Mouse (Mus musculus): ENCODE measurements around the gene Tor4a.

DNA sequence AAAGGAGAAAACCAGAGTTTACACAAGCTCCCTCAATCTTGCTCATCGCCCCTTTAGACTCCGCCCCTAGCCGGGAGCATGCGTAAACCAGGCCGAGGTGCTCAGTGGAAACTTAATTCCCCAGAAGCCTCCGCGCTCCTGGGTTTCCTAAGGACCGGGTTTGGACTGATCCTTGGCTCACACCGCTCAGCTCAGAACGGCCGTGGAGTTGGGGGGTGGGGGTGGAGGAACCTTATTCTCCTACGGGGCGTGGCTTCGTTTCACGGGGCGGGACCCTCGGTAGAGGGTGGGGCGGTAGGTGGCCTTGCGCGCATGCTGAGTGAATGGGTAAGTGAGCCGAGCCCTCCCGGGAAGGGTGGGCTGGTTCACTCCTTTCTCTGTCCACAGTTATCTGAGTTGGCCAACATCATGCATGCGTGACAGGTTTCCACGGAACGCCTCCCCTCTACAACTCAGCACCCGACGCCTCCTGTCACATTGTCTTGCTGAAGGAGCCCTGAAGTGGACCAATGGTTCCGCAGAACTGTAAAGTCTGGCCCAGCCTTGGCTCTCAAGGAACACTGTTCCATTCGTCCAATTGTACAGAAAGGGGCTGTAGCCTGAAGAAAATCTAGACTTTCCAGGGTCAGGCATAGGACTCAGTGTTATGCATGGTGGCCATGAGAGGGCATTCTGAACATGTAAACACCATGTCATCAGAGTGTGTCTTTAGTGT lies 44.2 kb upstream of the Tor4a start:
- TF ChIP-seq CTCF (IDR thresholded peaks at IDR 0.05) (no peak; the same call in 1 of the 2 replicates), EP300 (IDR thresholded peaks at IDR 0.05) (no peak; the same call in 1 of the 2 replicates)
